Mouse (Mus musculus) regulatory T cell (primary cell): ENCODE results near the gene Gipc2.

Experiments used
- in situ Hi-C: fragments of 300-600 bp; cut with MboI, MseI; formaldehyde crosslinking; loops from one replicate; pipeline ENCODE4 v1.15.1; 2025; ENCODE audit warnings: high pct_unique_total_duplicates

Gene Gipc2

GRCm38 (mm10) chr3:152190679-152191477, 24.8 kb upstream of the Gipc2 start:
- in situ Hi-C loops = no loop called here

GRCm38 (mm10) chr3:152189306-152189705, 23.3 kb upstream of the Gipc2 start:
- in situ Hi-C loops = no loop called here

DNA sequence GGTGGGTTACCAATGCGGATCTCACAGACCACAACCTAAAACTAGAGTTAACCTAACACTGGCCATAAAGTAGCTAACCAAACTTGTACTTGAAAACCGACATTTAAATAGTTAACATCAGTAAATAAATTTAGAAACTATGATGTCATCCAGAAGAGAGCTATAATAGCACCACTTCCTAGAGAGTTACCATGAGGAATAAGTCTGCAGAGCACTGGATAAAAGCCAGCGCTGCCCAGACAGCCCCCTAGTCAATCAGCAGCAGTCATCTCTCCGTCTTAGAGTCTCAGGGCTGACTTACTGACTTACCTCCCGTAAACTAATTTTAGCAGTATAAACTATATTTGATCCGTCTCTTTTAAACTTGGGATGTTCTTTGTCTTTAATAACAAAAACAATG, 20.1 kb upstream of the Gipc2 start:
- in situ Hi-C loops = no loop called here

DNA sequence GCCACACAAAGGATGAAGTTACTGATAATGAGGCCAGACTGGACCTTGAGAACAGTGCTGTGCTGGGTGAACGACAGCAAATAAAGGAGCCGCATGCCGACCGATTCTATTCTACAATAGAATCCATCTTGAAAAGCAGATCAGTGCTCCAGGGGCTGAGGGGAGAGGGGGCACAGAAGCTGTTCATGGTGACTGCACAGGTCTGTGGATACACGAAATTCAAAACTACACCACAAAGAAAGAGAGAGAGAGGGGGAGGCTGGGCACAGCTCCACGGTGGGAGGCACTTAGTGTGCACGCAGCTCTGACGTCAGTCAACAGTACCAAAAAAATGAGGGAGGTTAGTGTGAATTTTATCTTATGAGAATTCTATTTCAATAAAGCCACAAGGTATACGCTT, 17.5 kb upstream of the Gipc2 start:
- in situ Hi-C loops = no loop called here

GRCm38 (mm10) chr3:152180624-152181023, 14.6 kb upstream of the Gipc2 start:
- in situ Hi-C loops = no loop called here

- in situ Hi-C loops = no loop called here
These were observed 13.3 kb upstream of the Gipc2 start for GRCm38 (mm10) chr3:152179285-152179684.

- in situ Hi-C loops = no loop called here
These were observed 12.8 kb upstream of the Gipc2 start for GRCm38 (mm10) chr3:152178816-152179215.

GRCm38 (mm10) chr3:152172322-152172935, 6.4 kb upstream of the Gipc2 start:
- in situ Hi-C loops = no loop called here

- in situ Hi-C loops = no loop called here
These were observed 5.8 kb upstream of the Gipc2 start for GRCm38 (mm10) chr3:152171862-152172261.

DNA sequence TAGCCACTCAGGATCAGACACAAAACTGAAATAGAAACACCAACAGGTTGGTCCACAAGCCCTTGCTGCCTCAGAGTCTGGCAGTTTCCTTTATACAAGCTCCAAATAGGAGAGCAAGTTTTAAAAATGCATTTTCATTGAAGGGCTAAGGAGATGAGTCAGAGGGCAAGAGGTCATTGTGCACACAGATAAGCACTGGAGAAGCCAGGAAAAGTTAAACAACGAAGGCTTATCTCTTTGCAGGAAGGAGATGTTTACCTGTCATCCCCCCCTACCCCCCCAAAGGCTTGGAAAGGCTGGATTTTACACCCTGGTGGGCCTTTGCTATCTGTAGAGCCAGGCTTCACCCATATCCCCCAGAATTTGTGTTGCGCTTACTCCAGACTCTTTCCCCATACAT, 5.2 kb upstream of the Gipc2 start:
- in situ Hi-C loops = no loop called here

- in situ Hi-C loops = no loop called here
These were observed 4.4 kb upstream of the Gipc2 start for GRCm38 (mm10) chr3:152170407-152170806.

- in situ Hi-C loops = no loop called here
These were observed 2.0 kb upstream of the Gipc2 start for GRCm38 (mm10) chr3:152168007-152168406.

GRCm38 (mm10) chr3:152166699-152167451, 845 bp upstream of the Gipc2 start:
- in situ Hi-C loops = no loop called here

DNA sequence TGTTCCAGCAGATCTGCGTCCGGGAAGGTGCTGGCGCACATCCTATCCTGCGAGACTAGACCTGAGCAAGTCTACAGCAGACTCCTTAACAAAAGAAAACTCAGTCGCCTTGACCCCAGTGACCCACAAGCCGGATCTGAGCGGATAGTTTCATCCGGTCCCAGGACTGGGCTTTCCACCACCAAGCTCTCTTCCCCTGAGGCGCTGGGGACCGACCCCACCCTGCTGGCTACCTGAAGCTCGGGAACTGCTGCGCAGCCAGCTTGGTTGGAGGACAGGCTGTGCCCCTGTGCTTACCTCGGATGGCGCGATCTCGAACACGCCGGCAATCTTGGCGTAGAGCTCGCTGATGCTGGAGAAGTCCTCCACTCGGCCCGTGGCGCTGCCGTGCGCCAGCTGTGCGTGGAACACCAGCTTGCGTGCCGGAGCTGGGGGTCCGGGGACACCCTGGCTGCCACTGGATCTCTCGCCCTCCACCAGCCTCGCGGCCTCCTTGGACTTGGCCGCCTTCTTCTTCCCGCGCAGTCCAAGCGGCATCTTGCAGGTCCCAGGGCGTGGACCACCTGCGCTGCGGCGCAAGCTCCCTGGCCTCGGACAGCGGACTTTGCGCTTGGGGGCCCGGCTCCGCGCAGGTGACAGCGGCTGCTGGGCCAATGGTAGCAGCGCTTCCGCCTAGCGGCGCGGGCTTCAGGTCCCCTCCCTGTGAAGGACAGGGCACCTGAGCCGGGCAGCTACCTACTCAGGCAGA, 505 bp downstream of the Gipc2 start:
- in situ Hi-C loops = no loop called here

DNA sequence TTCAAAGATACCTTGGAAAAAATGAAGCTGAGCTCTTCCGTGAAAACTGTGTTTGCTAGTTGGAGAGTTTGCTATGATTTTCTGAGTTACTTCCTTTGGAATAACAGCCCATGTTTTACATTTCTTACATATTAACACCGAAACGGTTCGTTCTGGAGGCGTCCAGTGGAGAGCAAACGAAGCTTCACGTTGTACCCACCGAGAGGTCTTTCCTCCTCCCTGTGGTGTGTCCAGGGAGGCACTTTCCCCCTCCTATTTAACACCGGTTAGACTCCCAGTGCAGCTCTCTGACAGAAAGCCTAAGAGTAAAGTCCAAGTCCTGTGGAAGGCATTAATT, 1.0 kb downstream of the Gipc2 start:
- in situ Hi-C loops = no loop called here

- in situ Hi-C loops = no loop called here
These were observed 2.7 kb downstream of the Gipc2 start for GRCm38 (mm10) chr3:152163320-152163719.

GRCm38 (mm10) chr3:152160607-152161006, 5.4 kb downstream of the Gipc2 start:
- in situ Hi-C loops = no loop called here

GRCm38 (mm10) chr3:152159321-152159720, 6.7 kb downstream of the Gipc2 start:
- in situ Hi-C loops = no loop called here

GRCm38 (mm10) chr3:152158344-152159291, 7.4 kb downstream of the Gipc2 start:
- in situ Hi-C loops = no loop called here

DNA sequence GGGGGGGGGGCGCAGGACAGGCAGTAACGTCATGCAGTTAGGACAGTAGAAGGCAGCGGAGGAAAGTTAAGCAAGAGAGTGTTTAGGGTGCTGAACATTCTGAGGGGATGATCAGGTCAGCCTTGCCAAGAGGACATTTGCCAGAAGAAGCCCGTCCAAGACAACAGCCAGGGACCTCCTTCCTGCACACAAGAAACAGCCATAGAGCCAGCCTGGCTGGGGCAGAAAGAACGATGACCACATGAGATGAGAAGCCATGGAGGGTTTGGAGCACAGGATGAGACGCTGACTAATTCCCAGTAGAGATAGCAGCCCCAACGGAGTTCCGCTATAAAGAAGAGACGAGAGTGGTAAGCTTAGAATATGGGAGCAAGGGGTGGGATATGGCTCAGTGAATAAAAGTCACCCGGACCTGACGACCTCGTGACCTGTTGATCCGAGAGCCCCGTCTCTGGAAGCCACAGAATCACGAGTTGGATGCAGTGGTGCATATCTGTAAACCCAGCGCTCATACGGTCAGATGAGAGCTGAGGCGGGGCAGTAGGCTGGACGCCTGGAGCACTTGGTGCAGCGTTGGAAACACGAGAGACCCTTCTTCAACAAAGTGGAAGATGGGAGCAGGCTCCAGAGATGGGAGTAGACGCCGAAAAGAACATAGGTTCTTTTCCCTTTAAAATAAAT, 9.1 kb downstream of the Gipc2 start:
- in situ Hi-C loops = no loop called here
